Mouse (Mus musculus) lung, embryonic 14.5 days (tissue): ENCODE measurements at regions not wholly inside any gene's neighbourhood (a gene's known extent, or its start where the extent isn't known, plus 50 kb on each side); places are given as distances from the start of the nearest gene placed in this dataset.
A peak's percentile ranks its signal among the peaks of the same experiment; 100 is the strongest.

Experiments used
- ATAC-seq: fragments of 200-750 bp; cut with Nextera tagmentation; 2 replicates; pipeline ENCODE4 v1.8.0; 2017; ENCODE audit warnings: mild to moderate bottlenecking, moderate TSS enrichment, moderate library complexity; ENCODE audit not compliant: insufficient read depth
- DNase-seq: peaks from one replicate; pipeline ENCODE4 v3.0.0-alpha.2; 2015
- H3K27ac ChIP-seq: fragments of 300-500 bp; sonication (generic); 2 replicates; pipeline ENCODE4 v1.5.1; 2014; ENCODE audit warnings: low read depth, mild to moderate bottlenecking, moderate library complexity
- H3K27me3 ChIP-seq: fragments of 300-500 bp; sonication (generic); 2 replicates; pipeline ENCODE4 v1.6.1; 2014; ENCODE audit warnings: low read length, control low read depth; ENCODE audit not compliant: insufficient read depth
- H3K36me3 ChIP-seq: fragments of 300-500 bp; sonication (generic); 2 replicates; pipeline ENCODE4 v1.6.1; 2014; ENCODE audit warnings: control low read depth; ENCODE audit not compliant: insufficient read depth
- H3K4me1 ChIP-seq: fragments of 300-500 bp; sonication (generic); 2 replicates; pipeline ENCODE4 v1.6.1; 2014; ENCODE audit warnings: antibody characterized with exemption, control low read depth; ENCODE audit not compliant: insufficient read depth
- H3K4me2 ChIP-seq: fragments of 300-500 bp; sonication (generic); 2 replicates; pipeline ENCODE4 v1.6.1; 2014; ENCODE audit warnings: mild to moderate bottlenecking
- H3K4me3 ChIP-seq: fragments of 300-500 bp; sonication (generic); 2 replicates; pipeline ENCODE4 v1.5.1; 2014; ENCODE audit warnings: low read depth, low read length
- H3K9ac ChIP-seq: fragments of 300-500 bp; sonication (generic); 2 replicates; pipeline ENCODE4 v1.6.1; 2014
- H3K9me3 ChIP-seq: fragments of 300-500 bp; sonication (generic); 2 replicates; pipeline ENCODE4 v1.6.1; 2016; ENCODE audit warnings: low read depth, low read length, control low read depth
- CTCF ChIP-seq: IDR thresholded peaks from 2 replicates; pipeline ENCODE4 v1.5.1; 2016; ENCODE audit warnings: antibody characterized with exemption, low read depth
- WGBS: fragments of 180-500 bp; shearing (Covaris S2); extraction: QIAGEN DNeasy Blood & Tissue Kit; methylation state at CpG from one replicate; pipeline ENCODE4 v1.1.7; 2014; 5-methylcytosine and 5-hydroxymethylcytosine counted together

- no peaks in the 10 kb centered on the region for H3K36me3 ChIP-seq
- peak; percentile 35 for TF ChIP-seq CTCF
- DNase-seq = peak; percentile 33
- H3K4me3 ChIP-seq = no peak overlapping the region
- no peaks in the 10 kb centered on the region for H3K4me1 ChIP-seq
- no peak overlapping the region for H3K4me2 ChIP-seq
- H3K9me3 ChIP-seq = no peaks in the 10 kb centered on the region
- no peak for ATAC-seq
- no peaks in the 10 kb centered on the region for H3K27me3 ChIP-seq
- WGBS = 71% methylated on average over 3 of the region's 3 CpGs
- H3K27ac ChIP-seq = no peak overlapping the region
- no peak overlapping the region for H3K9ac ChIP-seq
These were observed 69.1 kb upstream of the Rad23b start for GRCm38 (mm10) chr4:55280706-55281105.

GRCm38 (mm10) chr4:55281486-55282096 is 68.3 kb upstream of the Rad23b start:
- ATAC-seq = no peak

GRCm38 (mm10) chr4:55282474-55282873 is 67.4 kb upstream of the Rad23b start:
- no peak for TF ChIP-seq CTCF
- Histone ChIP-seq H3K36me3 (no peaks in the 10 kb centered on the region), H3K4me3 (no peak overlapping the region), H3K9me3 (no peaks in the 10 kb centered on the region), H3K4me1 (no peaks in the 10 kb centered on the region), H3K9ac (no peak overlapping the region), H3K4me2 (no peak overlapping the region), H3K27ac (no peak overlapping the region), H3K27me3 (no peaks in the 10 kb centered on the region)
- ATAC-seq (no peak), DNase-seq (no peak)
- WGBS = 89% methylated on average over 4 of the region's 4 CpGs

More at GRCm38 (mm10) chr4:55281486-55282096, 68.3 kb upstream of the Rad23b start:
- Histone ChIP-seq H3K4me1 (no peaks in the 10 kb centered on the region), H3K36me3 (no peaks in the 10 kb centered on the region), H3K27me3 (no peaks in the 10 kb centered on the region), H3K27ac (no peak overlapping the region), H3K9me3 (no peaks in the 10 kb centered on the region), H3K9ac (no peak overlapping the region), H3K4me3 (no peak overlapping the region), H3K4me2 (no peak overlapping the region)
- DNase-seq = no peak
- no peak for TF ChIP-seq CTCF
- WGBS = 74% methylated on average over 14 of the region's 14 CpGs

- Histone ChIP-seq H3K27ac (no peak overlapping the region), H3K36me3 (no peaks in the 10 kb centered on the region), H3K9me3 (no peaks in the 10 kb centered on the region), H3K4me1 (no peaks in the 10 kb centered on the region), H3K9ac (no peak overlapping the region), H3K4me2 (no peak overlapping the region), H3K4me3 (no peak overlapping the region), H3K27me3 (no peaks in the 10 kb centered on the region)
- ATAC-seq (peak; percentile 49; the same call in 1 of the 2 replicates), DNase-seq (peak; percentile 86)
- no peak for TF ChIP-seq CTCF
- WGBS = 34% methylated on average over 3 of the region's 3 CpGs
These were observed 65.1 kb upstream of the Rad23b start for GRCm38 (mm10) chr4:55284722-55285225.

- Histone ChIP-seq H3K4me1 (no peaks in the 10 kb centered on the region), H3K27me3 (0 out of 2 replicates have a peak, but pooled peaks cover 3% of the 10 kb centered on the region), H3K9me3 (no peaks in the 10 kb centered on the region), H3K4me2 (no peak overlapping the region), H3K4me3 (no peak overlapping the region), H3K36me3 (no peaks in the 10 kb centered on the region), H3K27ac (no peak overlapping the region), H3K9ac (no peak overlapping the region)
- DNase-seq (peak; percentile 74), ATAC-seq (no peak)
- TF ChIP-seq CTCF = 0 out of 2 replicates have a peak, but pooled peaks have one; percentile 12
- WGBS = 14% methylated on average over 5 of the region's 5 CpGs
These were observed 64.2 kb upstream of the Rad23b start for GRCm38 (mm10) chr4:55285641-55286040.

- Histone ChIP-seq H3K27ac (no peak overlapping the region), H3K27me3 (0 out of 2 replicates have a peak, but pooled peaks cover 4% of the 10 kb centered on the region), H3K36me3 (no peaks in the 10 kb centered on the region), H3K4me2 (no peak overlapping the region), H3K9me3 (no peaks in the 10 kb centered on the region), H3K4me1 (no peaks in the 10 kb centered on the region), H3K9ac (no peak overlapping the region), H3K4me3 (no peak overlapping the region)
- DNase-seq (no peak), ATAC-seq (no peak)
- 61% methylated on average over 6 of the region's 6 CpGs for WGBS
- no peak for TF ChIP-seq CTCF
These were observed 61.4 kb upstream of the Rad23b start for GRCm38 (mm10) chr4:55288456-55288855.

- ATAC-seq = no peak
- H3K27ac ChIP-seq = no peak overlapping the region
- H3K9ac ChIP-seq = no peak overlapping the region
- peak; percentile 41 for DNase-seq
- no peaks in the 10 kb centered on the region for H3K9me3 ChIP-seq
- H3K27me3 ChIP-seq = 0 out of 2 replicates have a peak, but pooled peaks cover 4% of the 10 kb centered on the region
- H3K4me3 ChIP-seq = no peak overlapping the region
- H3K36me3 ChIP-seq = no peaks in the 10 kb centered on the region
- no peaks in the 10 kb centered on the region for H3K4me1 ChIP-seq
- no peak overlapping the region for H3K4me2 ChIP-seq
- peak; percentile 55 for TF ChIP-seq CTCF
- WGBS = 88% methylated on average over 5 of the region's 5 CpGs
These were observed 57.6 kb upstream of the Rad23b start for GRCm38 (mm10) chr4:55292277-55292676.
